Mouse (Mus musculus) heart, postnatal 14 days (tissue): ENCODE measurements around the gene Rabgap1l. TPM values are rescaled to one million over a fixed set of nuclear protein-coding genes. Genes with fewer than 3 reads are reported as not detected.
"Not testable (repeated sequence)": the region's sequence is repeated elsewhere in the genome, so short reads cannot be mapped to it uniquely, and the experiment has no call there.

Experiments used
- DNase-seq, 2 experiments: peaks; one replicate each; pipeline ENCODE4 v3.0.0; 2021 to 2022
- intact Hi-C: fragments of 180-260 bp; cut with DNase I; formaldehyde crosslinking; loops from one replicate; pipeline ENCODE4 v1.15.1; 2025
- total RNA-seq, 2 experiments: library from RNA; stranded (reverse); gene quantifications; 2 replicates each; pipeline ENCODE4 v1.2.3; 2021

Gene Rabgap1l
- total RNA-seq, 2 experiments from 2014 or later, result 71.1 to 83.6 TPM

DNA sequence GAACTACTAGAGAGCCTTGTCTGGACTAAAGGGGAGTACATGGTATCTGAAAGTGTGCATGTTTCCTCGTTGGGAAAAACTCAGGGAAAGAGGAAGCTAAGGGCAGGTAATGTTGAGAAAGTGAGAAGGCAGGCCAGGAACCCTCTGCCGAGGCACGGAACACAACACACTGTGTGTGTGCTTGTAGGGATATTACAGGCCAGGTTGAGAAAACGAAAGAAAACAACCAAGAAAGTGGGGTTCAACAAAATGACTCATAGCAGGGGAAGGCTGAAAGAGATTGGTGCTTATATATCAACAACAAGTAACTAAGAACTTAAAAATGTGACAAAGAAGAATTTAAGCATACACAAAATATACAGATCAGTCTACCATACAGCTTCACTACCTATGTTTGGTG, 493.0 kb downstream of the Rabgap1l start:
- no peak for DNase-seq

DNA sequence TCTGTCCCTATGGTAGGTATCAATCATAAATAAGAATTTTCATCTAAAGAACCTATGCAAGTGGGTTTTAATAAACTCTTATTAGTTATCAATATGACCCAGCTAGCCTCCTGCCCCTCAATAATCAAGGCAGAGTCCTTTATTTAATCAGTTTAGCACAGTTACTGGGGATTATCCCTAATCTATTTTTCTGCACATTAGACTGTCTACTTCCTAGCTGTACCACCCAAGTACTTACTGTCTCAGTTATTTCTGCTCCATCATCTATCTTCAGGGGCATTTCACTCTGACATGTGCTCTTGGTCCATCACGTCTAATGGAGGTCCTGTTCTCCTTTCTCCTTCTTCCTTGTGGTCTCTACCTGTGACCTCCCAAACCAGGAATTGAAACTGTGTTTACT, 494.1 kb downstream of the Rabgap1l start:
- intact Hi-C loops, result no loop called here

More for the DNA sequence above, 493.0 kb downstream of the Rabgap1l start:
- intact Hi-C loops, result no loop called here

DNA sequence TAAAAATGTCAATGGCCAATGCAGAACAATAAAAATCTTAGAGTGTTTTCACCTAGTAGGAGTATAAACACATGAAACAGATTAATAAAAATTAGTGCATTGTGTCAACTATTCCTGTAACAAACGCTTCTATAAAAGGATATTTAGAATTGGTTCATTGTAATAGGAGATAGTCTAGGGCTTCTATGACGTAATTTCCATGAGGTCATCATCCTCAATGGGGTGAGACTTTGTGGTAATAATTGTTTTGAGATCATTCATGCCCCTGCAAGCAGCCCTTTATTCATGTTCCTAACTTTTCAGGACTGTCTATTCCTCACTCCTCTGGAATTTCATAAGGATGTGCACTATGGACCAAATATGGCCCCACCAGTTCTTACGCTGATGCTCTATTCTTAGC, 495.3 kb downstream of the Rabgap1l start:
- intact Hi-C loops, result no loop called here
- DNase-seq, result no peak

More for the DNA sequence above, 494.1 kb downstream of the Rabgap1l start:
- no peak for DNase-seq

DNA sequence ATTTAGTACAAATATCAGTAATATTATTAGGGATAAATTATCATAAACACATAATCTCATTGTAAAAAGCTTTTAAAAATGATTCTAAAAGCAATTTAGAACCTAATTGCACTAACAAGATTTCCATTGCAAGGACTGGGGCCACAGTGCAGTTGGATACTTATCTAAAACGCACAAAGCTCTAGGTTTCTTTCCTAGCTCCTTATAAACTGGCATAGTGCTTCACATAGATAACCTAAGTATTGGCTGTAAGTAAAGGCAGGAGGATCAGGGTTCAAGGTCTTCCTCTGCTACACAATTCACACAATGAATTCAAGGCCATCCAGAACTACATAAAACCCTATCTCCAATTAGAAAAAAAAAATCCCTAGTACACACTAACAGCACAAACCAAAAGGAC, 497.7 kb downstream of the Rabgap1l start:
- intact Hi-C loops, result no loop called here

DNA sequence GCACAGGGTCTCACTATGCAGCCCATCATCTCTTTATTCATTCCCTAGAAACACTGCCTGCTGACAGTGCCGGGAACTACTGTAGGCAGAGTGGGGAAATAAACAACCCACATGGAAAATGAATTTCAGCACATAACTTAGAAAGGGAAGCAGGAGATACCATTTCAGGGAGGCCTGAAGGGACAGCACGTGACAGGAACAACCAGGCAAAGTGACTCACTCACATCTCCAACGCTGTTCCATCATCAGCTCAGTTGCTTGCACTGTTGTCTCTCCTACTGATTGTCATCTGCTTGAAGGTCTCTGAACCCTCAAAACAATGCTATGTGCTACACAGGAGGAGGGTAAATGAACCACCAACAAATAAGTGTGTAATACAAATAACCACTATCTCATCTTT, 499.5 kb downstream of the Rabgap1l start:
- no peak for DNase-seq
- intact Hi-C loops, result no loop called here

More for the DNA sequence above, 497.7 kb downstream of the Rabgap1l start:
- no peak for DNase-seq

DNA sequence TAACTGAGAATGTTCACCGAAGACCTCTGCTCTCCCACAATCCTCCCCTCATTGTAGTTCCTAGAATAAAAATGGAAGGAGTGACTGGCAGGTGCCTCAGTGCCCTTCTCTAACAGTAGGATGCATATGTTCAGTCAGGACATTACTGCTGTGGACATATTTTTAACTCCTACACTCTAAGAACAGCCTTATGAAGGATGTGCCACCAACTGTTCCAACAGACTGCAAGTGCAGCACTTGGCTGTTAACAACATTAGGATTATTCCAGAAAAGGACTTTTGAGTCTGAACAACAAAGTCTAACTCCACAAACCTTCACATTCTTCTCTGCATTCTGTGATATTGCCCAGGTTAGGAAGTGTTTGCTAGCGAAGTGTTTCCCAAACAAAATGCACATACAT, 501.0 kb downstream of the Rabgap1l start:
- intact Hi-C loops, result no loop called here
- no peak for DNase-seq

DNA sequence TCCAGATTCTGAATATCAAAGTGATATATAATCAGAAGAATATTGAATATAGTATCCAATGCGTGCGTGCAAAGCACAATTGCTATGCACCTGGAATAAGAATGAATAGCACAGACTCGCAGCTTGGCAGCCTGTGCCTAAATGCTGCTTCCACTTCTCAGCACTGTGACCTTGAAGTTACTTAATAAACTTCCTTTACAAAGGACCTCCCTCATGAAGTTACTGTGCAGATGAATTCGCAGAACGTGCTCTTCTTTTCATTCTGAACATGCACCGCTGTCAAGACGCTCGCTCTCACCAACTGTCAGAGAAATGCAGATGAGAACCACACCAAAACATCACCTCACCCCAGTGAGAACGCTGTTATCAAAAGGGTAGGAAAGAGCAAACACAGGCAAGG, 502.8 kb downstream of the Rabgap1l start:
- intact Hi-C loops, result no loop called here
- no peak for DNase-seq

DNA sequence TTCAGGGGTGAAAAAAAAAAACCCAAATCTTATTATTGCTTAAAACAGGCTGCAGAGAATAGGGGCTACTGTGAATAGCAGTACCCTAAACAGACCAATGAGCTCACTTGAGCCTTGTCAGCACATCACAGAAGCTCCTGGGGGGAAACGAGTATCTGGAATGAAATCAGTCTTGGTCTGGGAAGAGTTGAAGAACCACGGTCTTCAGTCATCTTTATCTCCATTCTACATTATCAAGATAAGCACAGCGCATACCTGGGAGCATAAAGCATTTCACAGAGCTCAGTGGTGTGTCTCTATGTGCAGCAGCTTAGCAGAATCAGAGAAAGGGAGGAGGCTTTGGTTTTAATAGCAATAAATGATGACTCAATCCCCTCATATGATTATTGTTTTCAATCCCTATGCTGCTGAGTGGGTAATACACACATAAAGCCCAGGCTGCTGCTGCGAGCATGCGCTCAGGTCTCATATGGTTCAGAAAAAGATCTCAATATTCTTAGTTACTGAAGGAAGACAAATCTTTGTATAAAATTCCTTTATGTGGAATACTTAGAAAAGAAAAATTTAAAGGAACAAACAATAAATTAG, 505.9 kb downstream of the Rabgap1l start:
- intact Hi-C loops, result no loop called here

DNA sequence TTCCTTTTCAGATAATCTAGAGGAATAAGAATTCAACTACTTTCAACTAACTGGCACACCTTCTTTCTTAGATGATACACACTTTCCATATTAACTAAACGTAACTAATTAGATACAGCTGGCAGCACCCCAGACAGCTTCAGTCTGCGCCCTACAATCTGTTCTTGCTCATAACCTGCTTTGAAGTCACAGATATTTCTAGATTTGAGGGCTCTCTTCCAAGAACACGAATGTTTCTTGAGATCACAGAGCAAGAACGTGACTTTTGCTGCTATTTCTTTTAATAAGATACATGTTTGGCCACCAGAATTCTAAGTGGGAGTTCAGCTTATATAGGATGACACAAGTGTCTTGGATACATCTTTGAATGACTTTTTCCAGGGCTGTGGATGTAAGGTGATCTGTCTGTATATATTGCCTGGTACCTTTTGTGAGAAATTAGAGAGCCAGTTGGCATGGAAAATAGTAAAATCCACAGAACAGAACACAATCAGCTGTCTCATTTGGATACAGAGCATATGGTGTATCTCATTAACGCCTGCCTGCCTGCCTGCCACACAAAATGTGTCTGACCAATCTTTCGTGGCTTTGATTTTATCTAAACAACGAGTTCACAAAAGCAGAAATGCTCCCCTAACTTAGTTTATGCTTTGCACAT, 506.5 kb downstream of the Rabgap1l start:
- intact Hi-C loops, result no loop called here
- no peak for DNase-seq

More for the DNA sequence above, 505.9 kb downstream of the Rabgap1l start:
- no peak for DNase-seq

DNA sequence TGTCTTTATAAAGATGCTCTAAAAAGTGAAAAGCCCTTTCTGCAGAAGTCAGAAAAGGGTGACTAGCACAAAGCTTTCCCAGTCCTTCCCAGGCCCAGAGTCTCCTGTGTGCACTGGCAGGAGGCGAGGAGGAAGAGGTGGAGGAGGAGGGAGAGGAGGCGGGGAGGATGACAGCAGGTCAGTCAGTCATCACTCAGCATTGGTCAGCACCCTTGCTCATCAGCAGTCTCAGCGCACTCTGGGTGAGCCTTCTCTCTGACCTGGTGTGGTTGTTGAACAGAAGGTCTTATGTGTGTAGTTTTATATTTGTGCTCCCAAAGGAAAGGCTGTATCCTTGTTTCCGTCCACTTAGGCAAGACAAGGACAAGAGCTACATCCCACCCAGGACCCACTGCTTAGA, 508.8 kb downstream of the Rabgap1l start:
- intact Hi-C loops, result no loop called here
- DNase-seq, result no peak

DNA sequence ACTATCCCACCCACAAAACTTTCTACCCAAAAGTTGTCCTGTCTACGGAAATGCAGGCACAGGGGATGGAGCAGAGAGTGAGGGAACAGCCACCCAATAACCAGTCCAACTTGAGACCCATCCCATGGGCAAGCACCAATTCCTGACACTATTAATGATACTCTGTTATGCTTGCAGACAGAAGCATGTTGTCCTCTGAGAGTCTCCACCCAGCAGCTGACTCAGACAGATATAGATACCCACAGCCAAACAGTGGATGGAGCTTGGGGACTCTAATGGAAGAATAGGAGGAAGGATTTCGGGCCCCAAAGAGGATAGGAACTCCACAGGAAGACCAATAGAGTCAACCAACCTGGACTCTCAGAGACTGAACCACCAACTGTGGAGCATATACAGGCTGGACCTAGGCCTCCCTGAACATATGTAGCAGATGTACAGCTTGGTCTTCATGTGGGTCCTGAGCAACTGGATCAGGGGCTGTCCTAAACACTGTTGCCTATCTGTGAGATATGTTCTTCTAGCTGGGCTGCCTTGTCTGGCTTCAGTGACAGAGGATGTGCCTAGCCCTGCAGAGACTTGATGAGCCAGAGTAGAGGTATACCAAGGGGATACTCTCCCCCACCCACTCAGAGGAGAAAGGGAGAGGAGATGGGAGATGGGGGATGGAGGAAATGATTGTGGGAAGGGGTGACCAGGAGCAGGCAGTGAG, 510.7 kb downstream of the Rabgap1l start:
- intact Hi-C loops, DNase-seq: not testable (repeated sequence)

DNA sequence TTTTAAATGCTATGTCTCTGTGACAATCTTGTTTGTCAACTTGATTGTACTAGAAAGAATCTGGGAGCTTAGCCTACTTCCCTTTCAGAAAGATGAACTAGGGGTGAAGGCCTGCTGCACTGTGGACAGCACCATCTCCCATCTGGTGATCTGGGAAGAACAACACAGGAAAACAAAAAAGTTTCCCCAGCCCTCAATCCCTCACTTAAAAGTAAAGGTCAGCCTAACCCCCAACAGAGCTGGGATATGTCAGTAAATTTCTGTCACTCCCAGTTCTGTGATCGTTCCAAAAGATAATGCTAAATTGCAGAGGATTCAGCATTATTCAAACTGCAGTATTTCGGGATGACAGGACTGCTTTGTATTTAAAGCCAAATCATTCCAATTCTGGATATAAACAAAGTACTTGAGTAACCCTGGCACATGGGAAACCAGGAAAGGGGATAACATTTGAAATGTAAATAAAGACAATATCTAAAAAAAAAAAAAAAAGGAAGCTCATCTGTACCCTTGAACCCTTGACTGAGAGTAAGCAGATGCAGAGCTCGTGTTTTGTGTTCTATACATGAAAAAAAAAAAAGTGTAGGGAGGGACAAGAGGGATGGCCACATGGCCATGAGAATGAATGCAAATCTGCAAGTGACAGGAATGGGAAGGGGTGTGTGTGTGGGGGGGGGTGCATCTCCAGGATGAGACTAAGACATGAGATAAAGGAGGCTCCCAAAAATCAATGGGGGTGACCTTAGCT, 511.5 kb downstream of the Rabgap1l start:
- intact Hi-C loops, result no loop called here
- no peak for DNase-seq

DNA sequence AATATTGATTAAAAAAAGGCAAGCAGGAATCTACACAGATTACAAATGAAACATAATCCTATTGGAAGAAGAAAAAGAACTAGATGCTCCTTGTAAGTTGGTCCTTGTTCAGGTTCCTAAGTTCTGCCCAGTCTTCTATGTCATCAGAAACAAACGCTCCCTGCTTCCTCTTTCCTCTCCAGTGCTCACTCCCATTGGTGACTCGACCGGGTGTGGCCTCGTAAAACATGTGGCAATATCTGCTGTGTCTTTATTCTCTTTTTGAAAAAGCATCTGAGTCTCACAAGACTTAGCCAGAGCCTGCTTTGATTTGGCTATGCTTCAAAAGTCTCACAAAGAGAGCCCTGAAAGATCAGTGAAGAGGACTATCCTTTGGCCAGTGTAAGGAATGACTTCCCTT, 512.4 kb downstream of the Rabgap1l start:
- intact Hi-C loops, result no loop called here
- peak; percentile 8 to 31 for DNase-seq

DNA sequence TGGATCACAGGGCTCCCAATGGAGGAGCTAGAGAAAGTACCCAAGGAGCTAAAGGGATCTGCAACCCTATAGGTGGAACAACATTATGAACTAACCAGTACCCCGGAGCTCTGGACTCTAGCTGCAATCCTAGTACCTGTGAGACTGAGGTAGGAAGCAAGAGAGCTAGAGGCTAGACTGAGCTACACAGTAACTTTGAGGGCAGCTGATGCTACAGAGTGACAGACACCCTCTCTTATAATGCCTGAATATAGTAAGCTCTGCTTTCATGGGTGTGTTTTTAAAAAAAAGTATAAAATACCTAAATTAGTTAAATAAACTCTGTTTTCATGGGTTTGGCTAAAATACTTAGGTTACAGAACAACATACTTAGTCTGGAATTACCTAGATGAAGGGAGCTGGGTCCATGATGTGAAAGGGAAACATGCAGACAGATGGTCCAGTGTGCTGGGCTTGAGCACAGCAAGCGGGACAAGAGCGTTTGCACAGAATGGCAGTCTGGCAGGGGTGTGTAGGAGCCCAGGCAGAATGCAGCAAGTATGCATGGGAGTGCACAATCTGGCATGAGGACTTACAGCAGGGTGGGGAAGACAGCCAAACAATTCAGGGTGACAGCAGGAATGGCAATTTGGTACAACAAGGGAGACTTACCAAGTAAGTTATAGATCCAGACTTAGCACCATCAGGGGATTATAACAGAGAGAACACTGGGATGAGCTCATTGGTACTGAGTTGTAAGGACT, 514.9 kb downstream of the Rabgap1l start:
- intact Hi-C loops, result no loop called here
- DNase-seq, result no peak

DNA sequence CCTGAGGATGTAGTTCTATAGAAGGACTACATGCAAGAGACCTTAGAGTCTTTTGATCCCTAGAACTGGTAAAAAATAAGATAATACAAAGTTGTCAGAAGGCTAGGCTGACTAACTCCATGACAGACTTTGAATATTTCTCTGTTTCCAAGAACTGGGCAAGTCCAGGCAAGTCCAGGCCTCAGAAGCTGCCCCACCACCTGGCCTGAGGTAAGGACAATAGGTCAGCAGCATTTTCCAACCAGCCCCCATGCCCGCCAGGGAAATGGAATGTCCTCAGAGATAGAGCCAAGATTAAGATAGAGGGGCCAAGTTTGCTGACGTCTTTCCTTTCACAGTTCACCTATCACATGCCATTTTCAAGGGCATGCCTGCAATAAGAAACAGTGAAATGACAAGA, 517.8 kb downstream of the Rabgap1l start:
- intact Hi-C loops, result no loop called here
- DNase-seq, result no peak

DNA sequence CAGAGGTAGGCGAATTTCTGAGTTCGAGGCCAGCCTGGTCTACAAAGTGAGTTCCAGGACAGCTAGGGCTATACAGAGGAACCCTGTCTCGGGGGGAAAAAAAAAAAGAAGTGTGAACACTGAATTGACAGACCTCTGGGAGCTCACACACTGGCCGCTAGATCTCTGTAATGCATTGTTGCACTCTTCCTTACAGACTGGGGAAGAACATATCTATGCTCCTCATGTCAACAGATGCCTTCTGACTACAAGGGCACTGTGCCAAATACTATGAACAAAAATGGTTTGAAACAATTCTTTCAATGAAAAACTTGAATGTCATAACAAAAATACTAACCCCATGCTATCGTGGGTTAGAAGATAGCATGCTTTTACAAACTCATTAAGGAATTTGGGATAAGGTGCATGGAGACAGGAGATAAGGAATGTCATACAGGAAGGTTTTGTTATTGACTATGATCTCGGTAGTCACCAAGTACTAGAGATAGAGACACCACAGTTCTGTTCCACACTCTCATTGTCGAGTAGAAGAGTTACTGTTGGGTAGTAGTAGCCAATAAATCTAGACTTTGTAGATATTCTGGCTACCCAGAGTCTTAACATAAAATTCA, 519.8 kb downstream of the Rabgap1l start:
- intact Hi-C loops, result no loop called here
- no peak for DNase-seq

DNA sequence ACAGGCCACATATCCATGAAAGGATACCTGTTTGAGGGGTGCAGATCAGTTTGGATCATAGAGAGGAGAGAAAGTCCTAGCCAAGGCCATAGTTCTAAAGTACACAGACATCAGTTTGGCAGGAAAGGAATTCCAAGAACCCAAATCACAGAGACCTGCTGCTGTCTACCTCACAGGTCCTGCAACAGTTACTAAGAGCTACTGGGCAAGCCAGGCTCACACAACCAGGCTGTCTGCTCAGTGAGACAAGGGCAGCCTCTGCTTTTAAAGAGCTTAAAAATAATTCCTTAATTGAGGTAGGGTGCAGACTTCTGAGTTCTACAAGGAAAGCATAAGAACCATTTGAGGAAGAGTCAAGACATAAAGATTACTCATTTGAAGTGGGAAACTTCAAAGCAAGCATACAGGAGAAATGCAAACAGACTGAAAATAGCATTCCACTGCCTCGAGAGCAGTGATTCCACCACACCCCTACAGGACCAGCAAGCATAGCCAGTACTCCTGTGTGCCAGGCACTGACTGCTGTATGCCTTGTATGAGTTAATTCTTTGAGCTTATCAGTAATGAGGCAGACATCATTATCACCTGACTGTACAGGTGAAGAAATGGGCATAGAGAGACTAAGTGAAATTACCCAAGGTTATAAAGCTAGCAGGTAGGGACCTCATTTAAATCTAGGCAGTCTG, 521.6 kb downstream of the Rabgap1l start:
- intact Hi-C loops, result no loop called here
- DNase-seq, result no peak

DNA sequence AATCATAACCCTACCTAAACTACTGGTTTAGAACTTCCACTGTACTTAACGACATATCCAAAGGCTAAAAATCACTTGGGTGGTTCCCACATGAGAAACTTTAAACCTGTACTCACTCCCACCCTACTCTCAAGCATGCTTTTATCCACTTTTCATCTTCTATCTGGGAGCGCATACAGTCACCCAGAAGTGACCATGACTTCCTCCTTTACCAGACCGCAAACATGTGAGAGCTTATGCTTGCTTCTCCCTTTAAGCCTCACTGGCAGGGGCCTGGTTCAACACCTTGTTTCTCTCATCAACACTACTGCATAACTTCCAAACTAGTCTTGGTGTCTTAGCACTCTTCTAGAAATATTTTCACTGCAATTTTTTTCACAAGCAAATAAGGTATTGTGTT, 524.7 kb downstream of the Rabgap1l start:
- intact Hi-C loops, result no loop called here
- DNase-seq, result no peak

DNA sequence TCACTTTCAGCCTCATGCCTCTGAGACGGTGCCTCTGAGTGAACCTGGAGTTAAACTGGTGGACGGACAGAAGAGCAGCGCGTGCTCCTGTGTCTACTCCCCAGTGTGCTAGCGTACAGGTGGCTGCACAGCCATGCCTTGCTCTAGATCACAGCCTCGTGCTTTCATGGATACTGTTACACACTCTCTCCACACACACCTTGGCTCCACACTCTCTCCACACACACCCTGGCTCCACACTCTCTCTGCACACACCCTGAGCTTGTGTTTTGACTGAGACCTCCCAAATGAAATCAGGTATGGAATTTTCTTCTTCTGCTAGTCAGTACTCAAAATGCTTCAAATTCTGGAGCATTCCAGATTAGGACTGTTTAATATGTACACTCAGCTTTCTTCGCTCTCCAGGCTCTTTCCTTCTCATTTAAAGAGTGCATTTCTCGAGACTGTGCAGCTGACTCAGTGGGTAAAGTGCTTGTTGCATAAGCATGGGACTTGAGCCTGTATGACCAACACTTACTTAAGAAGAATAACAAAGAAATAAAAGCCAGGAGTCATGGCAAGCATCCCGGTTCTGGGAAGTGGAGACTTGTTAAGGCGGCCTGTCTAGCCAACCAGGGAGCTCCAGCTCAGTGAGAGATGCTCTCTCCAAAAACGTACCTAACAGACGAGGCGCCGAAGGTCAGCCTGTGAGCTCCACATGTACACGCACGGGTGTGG, 529.2 kb downstream of the Rabgap1l start:
- peak; percentile 37 to 39 for DNase-seq
- intact Hi-C loops, result no loop called here
